Mouse (Mus musculus) ES-E14 (cell line): Measurements from ENCODE around the gene Ap3d1.

Source experiments
- CHD2 ChIP-seq: IDR thresholded peaks from 2 replicates; pipeline ENCODE4 v1.6.1; 2014; ENCODE audit warnings: mild to moderate bottlenecking, low read depth, low read length, inconsistent platforms
- MAFK ChIP-seq: IDR thresholded peaks from 2 replicates; pipeline ENCODE4 v1.6.1; 2014; ENCODE audit warnings: mild to moderate bottlenecking, low read depth, low read length, inconsistent platforms; ENCODE audit not compliant: insufficient read depth

- TF ChIP-seq CHD2, result no peak
- no peak for TF ChIP-seq MAFK
Measured at GRCm38 (mm10) chr10:80736731-80737130, 5.3 kb downstream of the Ap3d1 start.
